Mouse (Mus musculus): ENCODE results near the gene Ybx1. TPM values are rescaled to one million over a fixed set of nuclear protein-coding genes. Genes with fewer than 3 reads are reported as not detected.

The Ybx1 gene
- polyA plus RNA-seq (2015; fragmentation: Nextera tagmentation; extraction: Ambion mirVana) = 336 and 370 TPM in 2 replicates

GRCm38 (mm10) chr4:119294415-119295133, at the start of gene Ybx1:
Gene Ybx1 (minus strand): TSS chr4:119294604.

GRCm38 (mm10) chr4:119320131-119320830, 25.9 kb upstream of the Ybx1 start, which contains the start of gene Ppih:
Gene Ppih (minus strand): TSS chr4:119320546.

GRCm38 (mm10) chr4:119255351-119255750, 39.1 kb downstream of the Ybx1 start, which contains the start of gene Cldn19:
Gene Cldn19 (plus strand): TSS chr4:119255414.

GRCm38 (mm10) chr4:119232410-119233255, 61.8 kb downstream of the Ybx1 start, which contains the start of the genes AU022252 and P3h1:
Gene AU022252 (minus strand): TSS chr4:119232712.
Gene P3h1 (plus strand): TSS chr4:119232915.

Other genes with a start within 250 kb of the Ybx1 start
- 62.8 and 74.3 TPM in 2 replicates for gene Slc2a1, start 185.9 kb downstream of the Ybx1 start, polyA plus RNA-seq (2015; fragmentation: Nextera tagmentation; extraction: Ambion mirVana)
- 3.7 and 3.8 TPM in 2 replicates for gene Zfp691, start 120.4 kb downstream of the Ybx1 start, polyA plus RNA-seq (2015; fragmentation: Nextera tagmentation; extraction: Ambion mirVana)
- gene Ermap, start 104.6 kb downstream of the Ybx1 start, polyA plus RNA-seq (2015; fragmentation: Nextera tagmentation; extraction: Ambion mirVana) = 0.35 and 0.92 TPM in 2 replicates
- gene Svbp, start 99.3 kb downstream of the Ybx1 start, polyA plus RNA-seq (2015; fragmentation: Nextera tagmentation; extraction: Ambion mirVana) = 117 and 125 TPM in 2 replicates
- 0.10 TPM in 1 of 2 replicates, not detected in the other for gene Tmem269, start 76.4 kb downstream of the Ybx1 start, polyA plus RNA-seq (2015; fragmentation: Nextera tagmentation; extraction: Ambion mirVana)
- gene AU022252, start 61.9 kb downstream of the Ybx1 start, polyA plus RNA-seq (2015; fragmentation: Nextera tagmentation; extraction: Ambion mirVana) = 16.0 and 19.9 TPM in 2 replicates
- gene P3h1, start 61.7 kb downstream of the Ybx1 start, polyA plus RNA-seq (2015; fragmentation: Nextera tagmentation; extraction: Ambion mirVana) = 28.1 and 33.4 TPM in 2 replicates
- gene Cldn19, start 39.2 kb downstream of the Ybx1 start, polyA plus RNA-seq (2015; fragmentation: Nextera tagmentation; extraction: Ambion mirVana) = not detected in 2 replicates
- gene Ppih, start 25.9 kb upstream of the Ybx1 start, polyA plus RNA-seq (2015; fragmentation: Nextera tagmentation; extraction: Ambion mirVana) = 30.0 and 36.2 TPM in 2 replicates
- gene Ccdc30, start 120.9 kb upstream of the Ybx1 start, polyA plus RNA-seq (2015; fragmentation: Nextera tagmentation; extraction: Ambion mirVana) = 0.59 and 1.2 TPM in 2 replicates
- gene Ppcs, start 127.8 kb upstream of the Ybx1 start, polyA plus RNA-seq (2015; fragmentation: Nextera tagmentation; extraction: Ambion mirVana) = 32.6 and 34.9 TPM in 2 replicates
- 0.30 and 0.36 TPM in 2 replicates for gene Zmynd12, start 128.2 kb upstream of the Ybx1 start, polyA plus RNA-seq (2015; fragmentation: Nextera tagmentation; extraction: Ambion mirVana)
- gene Rimkla, start 198.0 kb upstream of the Ybx1 start, polyA plus RNA-seq (2015; fragmentation: Nextera tagmentation; extraction: Ambion mirVana) = 0.07 and 0.23 TPM in 2 replicates
- gene Foxj3, start 242.4 kb upstream of the Ybx1 start, polyA plus RNA-seq (2015; fragmentation: Nextera tagmentation; extraction: Ambion mirVana) = 12.3 and 13.2 TPM in 2 replicates
- gene Frg2f1, start 244.9 kb upstream of the Ybx1 start, polyA plus RNA-seq (2015; fragmentation: Nextera tagmentation; extraction: Ambion mirVana) = 2.8 and 3.9 TPM in 2 replicates

Measured in urinary bladder, postnatal 0 days (tissue).